Mouse (Mus musculus) heart, embryonic 16.5 days (tissue): ENCODE measurements around the gene Mrgbp. TPM values are rescaled to one million over a fixed set of nuclear protein-coding genes. Genes with fewer than 3 reads are reported as not detected.

Source experiments
- ATAC-seq: fragments of 200-750 bp; cut with Nextera tagmentation; replicated peaks from 2 replicates; pipeline ENCODE4 v1.8.0; 2017; ENCODE audit warnings: moderate number of reproducible peaks; ENCODE audit not compliant: insufficient read depth, low FRiP score; ENCODE audit errors: extremely low read depth
- H3K27ac ChIP-seq: fragments of 300-500 bp; sonication (generic); 2 replicates; pipeline ENCODE4 v1.5.1; 2014; ENCODE audit warnings: mild to moderate bottlenecking, low read length, control low read depth, moderate library complexity
- H3K27me3 ChIP-seq: fragments of 300-500 bp; sonication (generic); 2 replicates; pipeline ENCODE4 v1.6.1; 2014; ENCODE audit warnings: low read length, mixed read lengths; ENCODE audit not compliant: control insufficient read depth, insufficient read depth
- H3K36me3 ChIP-seq: fragments of 300-500 bp; sonication (generic); 2 replicates; pipeline ENCODE4 v1.6.1; 2014; ENCODE audit not compliant: control insufficient read depth, insufficient read depth
- H3K4me1 ChIP-seq: fragments of 300-500 bp; sonication (generic); 2 replicates; pipeline ENCODE4 v1.6.1; 2014; ENCODE audit warnings: low read length, mixed read lengths; ENCODE audit not compliant: control insufficient read depth, insufficient read depth
- H3K4me2 ChIP-seq: fragments of 300-500 bp; sonication (generic); 2 replicates; pipeline ENCODE4 v1.6.1; 2014; ENCODE audit warnings: low read depth, mild to moderate bottlenecking, control low read depth, low read length
- H3K4me3 ChIP-seq: fragments of 300-500 bp; sonication (generic); 2 replicates; pipeline ENCODE4 v1.5.1; 2014; ENCODE audit warnings: mild to moderate bottlenecking, control low read depth, low read length
- H3K9ac ChIP-seq: fragments of 300-500 bp; sonication (generic); 2 replicates; pipeline ENCODE4 v1.6.1; 2014; ENCODE audit warnings: low read length, control low read depth
- H3K9me3 ChIP-seq: fragments of 300-500 bp; sonication (generic); replicated peaks from 2 replicates; pipeline ENCODE4 v1.6.1; 2016; ENCODE audit warnings: low read length; ENCODE audit not compliant: control insufficient read depth
- WGBS: fragments of 180-500 bp; shearing (Covaris S2); extraction: QIAGEN DNeasy Blood & Tissue Kit; methylation state at CpG from one replicate; pipeline ENCODE4 v1.1.7; 2014; 5-methylcytosine and 5-hydroxymethylcytosine counted together
- polyA plus RNA-seq: library from polyadenylated mRNA; unstranded; fragments of >200 nt; fragmentation: Nextera tagmentation; extraction: Ambion mirVana; gene quantifications from 2 replicates; pipeline ENCODE4 v1.2.1, GENCODE M21; 2015

Gene Mrgbp
- polyA plus RNA-seq, 1 experiment from 2014 or later: 29.1 TPM

DNA sequence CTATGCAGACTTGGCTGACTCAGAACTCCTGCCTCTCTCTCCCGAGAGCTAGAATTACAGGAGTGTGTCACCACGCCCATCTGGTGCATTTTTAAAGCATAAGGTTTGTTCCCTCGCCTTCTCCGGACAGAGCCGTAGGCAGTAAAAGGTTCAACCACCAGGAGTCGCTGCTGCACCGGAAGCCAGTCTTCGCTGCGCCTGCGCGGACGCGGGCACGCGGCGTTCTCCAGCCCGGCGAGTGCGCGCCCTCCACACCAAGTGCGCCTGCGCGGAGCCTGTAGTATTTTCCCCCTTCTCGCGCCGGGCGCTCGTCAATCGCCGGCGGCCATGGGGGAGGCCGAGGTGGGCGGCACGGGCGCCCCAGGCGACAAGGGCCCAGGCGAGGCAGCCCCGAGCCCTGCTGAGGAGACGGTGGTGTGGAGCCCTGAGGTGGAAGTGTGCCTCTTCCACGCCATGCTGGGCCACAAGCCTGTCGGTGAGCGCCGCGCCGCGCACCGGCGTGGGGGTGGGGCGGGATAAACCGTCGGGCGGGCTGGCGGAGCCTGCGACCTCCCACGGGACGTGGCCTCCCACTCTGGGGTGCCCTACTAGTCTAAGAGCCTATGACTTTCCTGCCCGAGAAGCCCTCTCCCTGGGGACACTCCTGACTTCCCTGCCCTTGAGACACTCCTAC is 1.5 kb downstream of the Mrgbp start:
- Histone ChIP-seq H3K4me2 (peak overlapping the region; percentile 87), H3K27ac (peak overlapping the region; percentile 72), H3K9ac (peak overlapping the region; percentile 96), H3K4me3 (peak overlapping the region; percentile 86), H3K27me3 (0 out of 2 replicates have a peak, but pooled peaks cover 3% of the 10 kb centered on the region), H3K9me3 (no peaks in the 10 kb centered on the region), H3K36me3 (peaks cover 13% of the 10 kb centered on the region), H3K4me1 (peaks cover 12% of the 10 kb centered on the region)
- 1% methylated on average over 51 of the region's 57 CpGs for WGBS
- ATAC-seq: peak; percentile 82

DNA sequence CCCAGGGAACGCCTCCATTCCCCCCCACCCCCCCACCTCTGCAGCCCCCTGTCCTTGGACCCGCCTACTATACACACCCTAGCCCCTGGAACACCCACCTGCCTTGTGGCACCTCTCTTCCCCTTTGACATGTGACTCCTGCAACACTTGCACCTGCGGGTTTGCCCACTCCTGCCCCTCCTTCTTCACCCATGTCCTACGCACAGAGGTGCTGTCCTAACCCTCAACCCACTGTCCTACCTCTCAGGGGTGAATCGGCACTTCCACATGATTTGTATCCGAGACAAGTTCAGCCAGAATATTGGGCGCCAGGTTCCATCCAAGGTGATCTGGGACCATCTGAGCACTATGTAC is 2.0 kb downstream of the Mrgbp start:
- Histone ChIP-seq H3K4me3 (peak overlapping the region; percentile 86), H3K9ac (peak overlapping the region; percentile 96), H3K4me1 (peaks cover 12% of the 10 kb centered on the region), H3K27ac (no peak overlapping the region), H3K27me3 (0 out of 2 replicates have a peak, but pooled peaks cover 2% of the 10 kb centered on the region), H3K9me3 (no peaks in the 10 kb centered on the region), H3K36me3 (peaks cover 13% of the 10 kb centered on the region), H3K4me2 (peak overlapping the region; percentile 87)
- ATAC-seq: no peak; the same call in 1 of the 2 replicates
- WGBS: 21% methylated on average over 7 of the region's 7 CpGs

DNA sequence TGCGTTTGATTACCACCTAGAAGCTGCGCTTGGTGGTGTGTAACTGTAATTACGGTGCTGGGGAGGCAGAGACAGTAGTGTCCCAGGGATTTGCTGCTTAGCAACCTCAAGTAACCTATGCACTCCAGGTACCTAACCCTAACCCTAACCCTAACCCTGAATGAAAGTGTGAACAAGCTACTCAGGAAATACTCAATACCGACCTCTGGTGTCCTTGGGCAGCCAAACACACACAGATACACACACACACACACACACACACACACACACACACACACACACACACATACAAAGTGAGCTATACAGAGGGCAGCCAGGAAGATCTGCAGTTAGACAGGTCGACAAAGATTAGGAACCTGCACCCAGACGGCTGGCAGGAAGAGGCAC is 7.6 kb downstream of the Mrgbp start:
- Histone ChIP-seq H3K9ac (peak overlapping the region; percentile 89), H3K27me3 (no peaks in the 10 kb centered on the region), H3K36me3 (peaks cover 30% of the 10 kb centered on the region), H3K4me3 (peak overlapping the region; percentile 78), H3K4me2 (peak overlapping the region; percentile 83), H3K4me1 (peaks cover 10% of the 10 kb centered on the region), H3K9me3 (no peaks in the 10 kb centered on the region), H3K27ac (peak overlapping the region; percentile 83)
- 47% methylated on average over 6 of the region's 6 CpGs for WGBS
- 0 out of 2 replicates have a peak, but pooled peaks have one; percentile 7 for ATAC-seq

DNA sequence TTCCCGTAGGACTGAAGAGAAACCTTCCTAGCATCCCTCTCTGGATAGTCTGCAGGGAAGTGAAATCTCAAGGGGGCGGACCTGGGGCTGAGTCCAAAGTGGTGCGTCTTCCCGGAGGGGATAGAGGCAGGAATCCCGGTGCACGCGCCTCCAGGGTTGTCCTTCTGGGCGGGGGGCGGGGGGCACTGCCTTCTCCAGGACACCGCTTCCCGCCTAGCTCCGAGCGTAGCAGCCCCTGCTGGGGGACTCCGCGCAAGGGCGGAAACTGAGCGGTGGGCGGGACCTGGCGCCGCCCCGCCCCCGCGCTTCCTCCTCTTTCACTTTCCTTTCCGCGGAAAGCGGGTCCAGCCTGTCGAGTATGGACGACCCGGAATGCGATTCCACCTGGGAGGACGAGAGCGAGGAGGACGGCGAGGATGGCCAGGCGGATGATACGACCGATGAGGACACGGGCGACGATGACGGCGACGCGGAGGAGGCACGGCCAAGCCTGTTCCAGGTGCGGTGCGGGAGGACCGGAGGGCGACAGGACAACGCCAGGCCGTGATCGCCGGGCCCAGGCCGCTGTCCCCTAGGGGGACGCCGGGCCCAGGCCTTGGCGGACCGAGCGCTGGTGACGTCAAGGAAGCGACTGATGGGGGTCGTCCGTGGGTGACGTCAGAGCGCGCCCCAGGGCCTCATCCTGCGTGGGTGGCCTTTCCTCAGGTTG is 8.2 kb downstream of the Mrgbp start, which contains the start of gene Ogfr:
Gene Ogfr, plus strand, starts transcription at position 123 of the 709 bp plus-strand sequence.
- H3K9ac ChIP-seq: peak within 1 kb of the TSS; percentile 89

DNA sequence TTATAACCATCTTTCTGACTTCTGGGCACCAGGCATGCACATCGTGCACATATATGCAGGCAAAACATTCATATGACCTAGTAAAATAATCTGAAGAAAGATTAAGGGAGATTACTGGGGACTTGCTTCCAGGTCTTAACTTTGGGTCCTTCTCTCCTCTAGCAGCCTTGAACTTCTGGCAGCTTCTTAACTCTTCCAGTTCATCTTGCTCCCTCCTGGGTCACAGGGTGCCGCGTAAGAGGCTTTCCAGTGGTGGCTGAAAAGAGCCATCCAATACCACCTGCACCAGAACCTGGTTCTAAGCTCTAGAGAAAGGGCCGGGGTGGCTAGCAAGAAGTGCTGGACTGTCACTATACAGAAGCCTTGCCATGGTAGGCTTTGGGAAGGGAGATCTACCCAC is 16.4 kb downstream of the Mrgbp start, which contains the start of gene Col9a3:
Gene Col9a3, plus strand, starts transcription at position 301 of the 400 bp plus-strand sequence.
- H3K27ac ChIP-seq: no peak within 1 kb of the TSS
- peaks cover 22% of the 10 kb centered on the region for H3K27me3 ChIP-seq
- 47% methylated on average over 4 of the region's 4 CpGs for WGBS

More for the DNA sequence above, 8.2 kb downstream of the Mrgbp start, which contains the start of gene Ogfr:
- under 1% methylated on average over 66 of the region's 67 CpGs for WGBS
- peak within 1 kb of the TSS; percentile 78 for H3K4me3 ChIP-seq
- H3K27me3 ChIP-seq: no peaks in the 10 kb centered on the region
- H3K27ac ChIP-seq: peak within 1 kb of the TSS; percentile 83
- peak; percentile 94 for ATAC-seq
- H3K4me1 ChIP-seq: peaks cover 8% of the 10 kb centered on the region
- peak within 1 kb of the TSS; percentile 83 for H3K4me2 ChIP-seq
- H3K36me3 ChIP-seq: peaks cover 34% of the 10 kb centered on the region
- no peaks in the 10 kb centered on the region for H3K9me3 ChIP-seq

DNA sequence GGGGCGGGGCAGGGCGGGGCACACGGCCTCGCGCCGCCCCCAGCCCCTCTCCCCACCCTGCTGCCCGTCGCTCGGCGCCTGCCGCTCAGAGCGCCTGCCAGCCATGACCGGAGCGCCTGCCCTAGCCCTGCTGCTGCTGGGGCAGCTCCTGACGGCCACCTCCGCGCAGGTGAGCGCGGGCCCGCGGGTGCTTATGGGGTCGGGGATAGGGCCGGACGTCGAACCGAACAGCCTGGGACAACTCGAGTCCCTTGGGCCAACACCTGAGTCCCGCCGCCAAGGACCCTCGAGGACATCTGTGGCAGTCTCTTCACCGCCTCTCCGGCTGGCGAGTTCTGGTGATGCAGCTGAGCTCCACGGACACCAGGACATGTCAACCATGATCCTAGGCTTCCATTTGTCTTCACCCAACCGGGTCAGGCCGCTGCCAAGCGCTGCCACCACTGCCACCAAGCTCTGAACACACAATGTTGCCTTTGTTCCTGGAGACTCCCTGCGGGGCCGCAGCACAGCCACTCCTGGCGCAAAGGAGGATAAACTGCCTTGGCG is 17.1 kb downstream of the Mrgbp start:
- 4% methylated on average over 38 of the region's 41 CpGs for WGBS
- Histone ChIP-seq H3K36me3 (peaks cover 10% of the 10 kb centered on the region; the same call in 1 of the 2 replicates), H3K4me3 (peak overlapping the region; percentile 29), H3K4me1 (no peaks in the 10 kb centered on the region), H3K9ac (peak overlapping the region; percentile 35; the same call in 1 of the 2 replicates), H3K4me2 (peak overlapping the region; percentile 56), H3K9me3 (no peaks in the 10 kb centered on the region), H3K27ac (no peak overlapping the region), H3K27me3 (peaks cover 22% of the 10 kb centered on the region)
- ATAC-seq: no peak

More for the DNA sequence above, 16.4 kb downstream of the Mrgbp start, which contains the start of gene Col9a3:
- Histone ChIP-seq H3K4me3 (peak within 1 kb of the TSS; percentile 29), H3K4me2 (peak within 1 kb of the TSS; percentile 56), H3K9ac (peak within 1 kb of the TSS; percentile 35; the same call in 1 of the 2 replicates), H3K9me3 (no peaks in the 10 kb centered on the region), H3K36me3 (peaks cover 17% of the 10 kb centered on the region), H3K4me1 (no peaks in the 10 kb centered on the region)
- ATAC-seq: no peak

DNA sequence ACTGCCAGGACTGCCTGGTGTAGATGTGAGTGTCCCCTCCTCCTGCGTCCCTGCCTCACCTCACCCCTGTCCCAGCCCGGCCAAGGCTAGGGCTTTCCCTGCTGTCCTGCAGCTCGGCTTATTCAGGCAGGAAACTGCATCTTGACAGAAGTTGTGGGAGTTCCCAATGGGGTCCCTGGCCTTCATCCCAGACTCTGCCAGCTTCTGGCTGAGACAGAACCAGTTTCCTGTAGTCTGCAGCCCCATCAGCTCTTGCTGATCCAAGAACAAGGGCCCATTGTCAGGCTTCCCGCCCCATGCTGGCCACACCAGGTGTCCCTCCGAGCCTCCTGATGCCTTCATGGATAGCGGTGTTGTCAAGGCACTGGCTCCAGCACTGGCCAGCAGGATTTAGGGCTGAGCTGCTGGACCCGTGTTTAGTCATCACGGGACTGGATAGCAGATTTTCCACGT is 19.5 kb downstream of the Mrgbp start:
- 22% methylated on average over 9 of the region's 9 CpGs for WGBS
- H3K36me3 ChIP-seq: 0 out of 2 replicates have a peak, but pooled peaks cover 2% of the 10 kb centered on the region
- H3K27me3 ChIP-seq: peaks cover 22% of the 10 kb centered on the region
- H3K4me1 ChIP-seq: 0 out of 2 replicates have a peak, but pooled peaks cover 3% of the 10 kb centered on the region
- no peak overlapping the region for H3K4me3 ChIP-seq
- H3K9ac ChIP-seq: no peak overlapping the region
- no peak for ATAC-seq
- H3K9me3 ChIP-seq: no peaks in the 10 kb centered on the region
- H3K27ac ChIP-seq: no peak overlapping the region
- no peak overlapping the region for H3K4me2 ChIP-seq

DNA sequence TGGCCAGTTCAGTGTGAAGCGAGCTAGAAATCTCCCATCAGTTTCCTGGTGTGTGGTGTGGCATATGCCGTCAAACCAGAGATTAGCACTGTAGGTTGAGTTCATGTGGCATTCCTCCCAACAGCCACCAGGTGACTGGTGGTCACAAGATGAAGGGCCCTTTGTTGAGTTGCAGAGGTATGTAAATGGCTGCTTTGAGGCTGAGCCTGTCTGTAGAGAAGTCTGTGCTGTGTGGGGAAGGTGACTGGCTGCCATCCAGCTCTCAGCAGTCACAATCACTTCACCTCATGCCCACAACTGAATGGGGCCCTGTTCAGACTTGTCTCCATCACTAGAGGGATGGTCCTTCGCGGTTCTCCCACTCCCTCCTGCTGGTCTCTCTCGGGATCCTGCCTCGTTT is 23.7 kb downstream of the Mrgbp start:
- Histone ChIP-seq H3K9ac (no peak overlapping the region), H3K4me2 (no peak overlapping the region), H3K4me1 (0 out of 2 replicates have a peak, but pooled peaks cover 3% of the 10 kb centered on the region), H3K9me3 (no peaks in the 10 kb centered on the region), H3K36me3 (no peaks in the 10 kb centered on the region), H3K27ac (no peak overlapping the region), H3K4me3 (no peak overlapping the region), H3K27me3 (no peaks in the 10 kb centered on the region)
- 43% methylated on average over 6 of the region's 6 CpGs for WGBS
- ATAC-seq: no peak
